Mouse (Mus musculus): ENCODE results near the gene Entpd8. TPM values are rescaled to one million over a fixed set of nuclear protein-coding genes. Genes with fewer than 3 reads are reported as not detected.

Entpd8 gene
- polyA plus RNA-seq, 1 experiment from 2014 or later = 0.26 TPM

- Histone ChIP-seq H3K4me2 (replicated peaks; ENCODE audit: low read depth, low read length) (no peak overlapping the region), H3K36me3 (ENCODE audit: control insufficient read depth, insufficient read depth, low read length) (no peaks in the 10 kb centered on the region), H3K4me3 (ENCODE audit: low read depth, low read length) (no peak overlapping the region), H3K9me3 (ENCODE audit: control insufficient read depth, low read depth, low read length) (no peaks in the 10 kb centered on the region), H3K27ac (ENCODE audit: low read length) (no peak overlapping the region), H3K27me3 (ENCODE audit: control insufficient read depth, insufficient read depth, low read length) (no peaks in the 10 kb centered on the region), H3K4me1 (ENCODE audit: control insufficient read depth, insufficient read depth, low read length) (no peaks in the 10 kb centered on the region), H3K9ac (replicated peaks; ENCODE audit: low read depth, low read length) (no peak overlapping the region)
- 83% methylated on average over 1 of the region's 1 CpGs for WGBS
- ATAC-seq (ENCODE audit: insufficient number of reproducible peaks, insufficient read depth, low FRiP score, low read depth) = no peak
Measured at GRCm38 (mm10) chr2:25078967-25079366, 1.1 kb upstream of the Entpd8 start.

- Histone ChIP-seq H3K4me2 (replicated peaks; ENCODE audit: low read depth, low read length) (no peak overlapping the region), H3K36me3 (ENCODE audit: control insufficient read depth, insufficient read depth, low read length) (no peaks in the 10 kb centered on the region), H3K9me3 (ENCODE audit: control insufficient read depth, low read depth, low read length) (no peaks in the 10 kb centered on the region), H3K27me3 (ENCODE audit: control insufficient read depth, insufficient read depth, low read length) (no peaks in the 10 kb centered on the region), H3K4me3 (ENCODE audit: low read depth, low read length) (no peak overlapping the region), H3K9ac (replicated peaks; ENCODE audit: low read depth, low read length) (no peak overlapping the region), H3K4me1 (ENCODE audit: control insufficient read depth, insufficient read depth, low read length) (no peaks in the 10 kb centered on the region), H3K27ac (ENCODE audit: low read length) (no peak overlapping the region)
- 76% methylated on average over 4 of the region's 4 CpGs for WGBS
- ATAC-seq (ENCODE audit: insufficient number of reproducible peaks, insufficient read depth, low FRiP score, low read depth) = 0 out of 2 replicates have a peak, but pooled peaks have one; percentile 28
Measured at GRCm38 (mm10) chr2:25083697-25084096, 3.6 kb downstream of the Entpd8 start.

- no peaks in the 10 kb centered on the region for H3K9me3 ChIP-seq (ENCODE audit: control insufficient read depth, low read depth, low read length)
- no peak overlapping the region for H3K4me2 ChIP-seq (replicated peaks; ENCODE audit: low read depth, low read length)
- WGBS = 93% methylated on average over 5 of the region's 5 CpGs
- no peaks in the 10 kb centered on the region for H3K36me3 ChIP-seq (ENCODE audit: control insufficient read depth, insufficient read depth, low read length)
- H3K4me1 ChIP-seq (ENCODE audit: control insufficient read depth, insufficient read depth, low read length) = no peaks in the 10 kb centered on the region
- H3K4me3 ChIP-seq (ENCODE audit: low read depth, low read length) = no peak overlapping the region
- no peak overlapping the region for H3K9ac ChIP-seq (replicated peaks; ENCODE audit: low read depth, low read length)
- ATAC-seq (ENCODE audit: insufficient number of reproducible peaks, insufficient read depth, low FRiP score, low read depth) = no peak
- H3K27me3 ChIP-seq (ENCODE audit: control insufficient read depth, insufficient read depth, low read length) = no peaks in the 10 kb centered on the region
- H3K27ac ChIP-seq (ENCODE audit: low read length) = no peak overlapping the region
Measured at GRCm38 (mm10) chr2:25085571-25085970, 5.5 kb downstream of the Entpd8 start.

GRCm38 (mm10) chr2:25087842-25088241 is 7.7 kb downstream of the Entpd8 start:
- Histone ChIP-seq H3K27me3 (ENCODE audit: control insufficient read depth, insufficient read depth, low read length) (no peaks in the 10 kb centered on the region), H3K4me1 (ENCODE audit: control insufficient read depth, insufficient read depth, low read length) (no peaks in the 10 kb centered on the region), H3K4me2 (replicated peaks; ENCODE audit: low read depth, low read length) (no peak overlapping the region), H3K27ac (ENCODE audit: low read length) (no peak overlapping the region), H3K9ac (replicated peaks; ENCODE audit: low read depth, low read length) (no peak overlapping the region), H3K4me3 (ENCODE audit: low read depth, low read length) (no peak overlapping the region), H3K36me3 (ENCODE audit: control insufficient read depth, insufficient read depth, low read length) (no peaks in the 10 kb centered on the region), H3K9me3 (ENCODE audit: control insufficient read depth, low read depth, low read length) (no peaks in the 10 kb centered on the region)
- ATAC-seq (ENCODE audit: insufficient number of reproducible peaks, insufficient read depth, low FRiP score, low read depth) = no peak
- 91% methylated on average over 2 of the region's 2 CpGs for WGBS

- Histone ChIP-seq H3K27ac (ENCODE audit: low read length) (no peak overlapping the region), H3K4me1 (ENCODE audit: control insufficient read depth, insufficient read depth, low read length) (no peaks in the 10 kb centered on the region), H3K9me3 (ENCODE audit: control insufficient read depth, low read depth, low read length) (no peaks in the 10 kb centered on the region), H3K4me3 (ENCODE audit: low read depth, low read length) (no peak overlapping the region), H3K4me2 (replicated peaks; ENCODE audit: low read depth, low read length) (no peak overlapping the region), H3K9ac (replicated peaks; ENCODE audit: low read depth, low read length) (no peak overlapping the region), H3K36me3 (ENCODE audit: control insufficient read depth, insufficient read depth, low read length) (no peaks in the 10 kb centered on the region), H3K27me3 (ENCODE audit: control insufficient read depth, insufficient read depth, low read length) (no peaks in the 10 kb centered on the region)
- 82% methylated on average over 3 of the region's 3 CpGs for WGBS
- no peak for ATAC-seq (ENCODE audit: insufficient number of reproducible peaks, insufficient read depth, low FRiP score, low read depth)
Measured at GRCm38 (mm10) chr2:25088636-25089035, 8.5 kb downstream of the Entpd8 start.

- Histone ChIP-seq H3K4me2 (replicated peaks; ENCODE audit: low read depth, low read length) (peak overlapping the region; percentile 48), H3K9ac (replicated peaks; ENCODE audit: low read depth, low read length) (0 out of 2 replicates have a peak overlapping the region, but pooled peaks have one; percentile 2), H3K4me1 (ENCODE audit: control insufficient read depth, insufficient read depth, low read length) (no peaks in the 10 kb centered on the region), H3K36me3 (ENCODE audit: control insufficient read depth, insufficient read depth, low read length) (no peaks in the 10 kb centered on the region), H3K4me3 (ENCODE audit: low read depth, low read length) (peak overlapping the region; percentile 22), H3K27me3 (ENCODE audit: control insufficient read depth, insufficient read depth, low read length) (no peaks in the 10 kb centered on the region), H3K9me3 (ENCODE audit: control insufficient read depth, low read depth, low read length) (no peaks in the 10 kb centered on the region), H3K27ac (ENCODE audit: low read length) (no peak overlapping the region)
- 31% methylated on average over 17 of the region's 17 CpGs for WGBS
- 0 out of 2 replicates have a peak, but pooled peaks have one; percentile 10 for ATAC-seq (ENCODE audit: insufficient number of reproducible peaks, insufficient read depth, low FRiP score, low read depth)
Measured at GRCm38 (mm10) chr2:25094785-25095108, 14.6 kb downstream of the Entpd8 start.

GRCm38 (mm10) chr2:25095109-25095850 is 15.2 kb downstream of the Entpd8 start, which contains the start of gene Noxa1:
Gene Noxa1, minus strand, starts transcription at chr2:25095149.
- Histone ChIP-seq H3K4me3 (ENCODE audit: low read depth, low read length) (peak within 1 kb of the TSS; percentile 22), H3K27ac (ENCODE audit: low read length) (no peak within 1 kb of the TSS), H3K36me3 (ENCODE audit: control insufficient read depth, insufficient read depth, low read length) (no peaks in the 10 kb centered on the region), H3K9ac (replicated peaks; ENCODE audit: low read depth, low read length) (0 out of 2 replicates have a peak within 1 kb of the TSS, but pooled peaks have one; percentile 2), H3K27me3 (ENCODE audit: control insufficient read depth, insufficient read depth, low read length) (no peaks in the 10 kb centered on the region), H3K9me3 (ENCODE audit: control insufficient read depth, low read depth, low read length) (no peaks in the 10 kb centered on the region), H3K4me2 (replicated peaks; ENCODE audit: low read depth, low read length) (peak within 1 kb of the TSS; percentile 48), H3K4me1 (ENCODE audit: control insufficient read depth, insufficient read depth, low read length) (no peaks in the 10 kb centered on the region)
- WGBS = 29% methylated on average over 28 of the region's 28 CpGs
- ATAC-seq (ENCODE audit: insufficient number of reproducible peaks, insufficient read depth, low FRiP score, low read depth) = peak; percentile 90

GRCm38 (mm10) chr2:25098005-25098615 is 18.0 kb downstream of the Entpd8 start:
- no peaks in the 10 kb centered on the region for H3K27me3 ChIP-seq (ENCODE audit: control insufficient read depth, insufficient read depth, low read length)
- no peak overlapping the region for H3K9ac ChIP-seq (replicated peaks; ENCODE audit: low read depth, low read length)
- WGBS = 68% methylated on average over 3 of the region's 3 CpGs
- no peaks in the 10 kb centered on the region for H3K9me3 ChIP-seq (ENCODE audit: control insufficient read depth, low read depth, low read length)
- no peak overlapping the region for H3K4me3 ChIP-seq (ENCODE audit: low read depth, low read length)
- H3K27ac ChIP-seq (ENCODE audit: low read length) = no peak overlapping the region
- H3K36me3 ChIP-seq (ENCODE audit: control insufficient read depth, insufficient read depth, low read length) = no peaks in the 10 kb centered on the region
- no peak overlapping the region for H3K4me2 ChIP-seq (replicated peaks; ENCODE audit: low read depth, low read length)
- no peak for ATAC-seq (ENCODE audit: insufficient number of reproducible peaks, insufficient read depth, low FRiP score, low read depth)
- no peaks in the 10 kb centered on the region for H3K4me1 ChIP-seq (ENCODE audit: control insufficient read depth, insufficient read depth, low read length)
